Mouse (Mus musculus) cerebellum, adult 8-10 months (tissue): ENCODE results near the gene Mindy4.

Experiments
- DNase-seq: peaks from one replicate; pipeline ENCODE4 v3.0.0; 2022

Gene Mindy4

DNA sequence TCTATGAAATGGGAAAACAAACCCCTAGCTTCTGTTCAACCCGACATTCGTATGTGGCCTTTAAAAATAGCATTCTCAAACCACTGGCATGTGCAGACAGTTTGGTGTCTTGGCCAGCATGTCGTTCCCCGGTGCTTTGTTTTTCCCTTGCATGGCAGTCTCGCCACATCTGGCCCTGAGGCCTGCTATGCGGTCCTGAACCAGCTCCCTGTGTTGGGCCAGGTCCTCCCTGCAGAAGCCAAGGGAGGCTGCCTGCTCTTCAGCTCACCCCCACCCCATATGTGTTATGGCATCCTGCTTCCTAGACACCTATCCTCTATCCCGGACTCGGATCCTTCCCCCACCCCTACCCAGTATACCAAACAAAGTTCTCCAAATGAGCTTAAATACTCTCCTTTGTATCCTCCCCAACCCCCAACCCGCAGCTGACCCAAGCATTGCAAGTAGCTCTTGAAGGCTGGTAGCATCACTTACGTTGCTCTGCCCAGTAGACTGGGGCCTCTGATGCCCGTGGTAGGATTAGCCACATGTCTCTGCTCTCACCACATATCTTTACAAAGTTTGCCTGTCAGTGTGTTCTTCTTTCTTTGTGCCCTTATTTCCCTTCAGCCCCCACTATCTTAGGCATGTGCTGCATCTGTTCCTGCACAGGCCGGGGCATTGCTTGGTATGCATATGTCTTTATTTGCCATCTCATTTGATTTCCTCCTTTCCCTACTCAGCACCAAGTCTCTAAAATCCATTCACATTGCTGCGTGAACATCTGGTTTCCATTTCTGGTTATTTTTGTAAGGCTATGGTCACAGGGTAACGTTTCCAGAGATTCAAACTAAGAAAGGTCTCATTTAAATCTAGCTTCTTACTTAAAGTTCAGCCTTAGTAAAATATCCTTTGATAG, 55.5 kb downstream of the Mindy4 start:
- DNase-seq, result no peak

DNA sequence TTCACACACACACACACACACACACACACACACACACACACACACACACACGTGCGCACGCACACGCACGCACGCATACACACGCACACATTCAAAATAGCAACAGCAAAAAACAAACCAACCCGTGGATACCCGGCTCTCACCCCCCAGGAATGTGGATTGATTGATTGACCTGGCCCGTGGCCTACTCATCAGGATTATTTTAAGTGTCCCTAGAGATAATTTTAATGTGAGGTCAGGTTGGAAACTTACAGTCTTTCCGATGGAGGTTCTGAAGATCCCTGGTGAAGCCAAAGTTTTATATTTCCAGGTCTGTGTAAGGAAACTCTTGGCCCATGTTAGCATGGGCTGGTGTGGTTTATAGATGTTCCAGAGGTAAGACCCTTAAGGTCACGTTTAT, 59.0 kb downstream of the Mindy4 start:
- DNase-seq, result no peak

DNA sequence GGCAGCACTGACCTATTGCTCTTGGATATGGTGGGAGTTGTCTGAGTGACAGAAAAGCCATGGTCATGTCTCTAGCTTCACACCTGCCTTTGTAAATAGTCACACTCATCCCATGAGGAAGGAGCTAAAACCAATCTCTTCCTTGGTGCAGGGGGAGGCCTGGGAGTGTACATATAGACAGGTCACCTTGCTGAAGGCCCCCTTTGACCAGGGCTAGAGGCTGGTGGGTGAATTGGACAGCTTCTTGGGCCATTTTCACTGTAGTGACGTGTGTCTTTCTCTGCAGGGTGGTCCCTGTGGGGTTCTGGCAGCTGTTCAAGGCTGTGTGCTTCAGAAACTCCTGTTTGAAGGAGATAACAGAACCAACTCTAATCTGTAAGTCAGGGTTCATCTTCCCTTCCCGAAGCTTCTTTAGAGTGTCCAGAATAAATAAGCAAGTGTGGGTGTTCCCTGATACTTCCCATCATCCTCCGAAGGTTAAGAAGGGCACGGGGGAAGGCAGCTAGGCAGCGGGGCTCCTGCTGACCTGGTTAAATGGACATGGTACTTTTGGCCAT, 60.4 kb downstream of the Mindy4 start:
- DNase-seq, result no peak

DNA sequence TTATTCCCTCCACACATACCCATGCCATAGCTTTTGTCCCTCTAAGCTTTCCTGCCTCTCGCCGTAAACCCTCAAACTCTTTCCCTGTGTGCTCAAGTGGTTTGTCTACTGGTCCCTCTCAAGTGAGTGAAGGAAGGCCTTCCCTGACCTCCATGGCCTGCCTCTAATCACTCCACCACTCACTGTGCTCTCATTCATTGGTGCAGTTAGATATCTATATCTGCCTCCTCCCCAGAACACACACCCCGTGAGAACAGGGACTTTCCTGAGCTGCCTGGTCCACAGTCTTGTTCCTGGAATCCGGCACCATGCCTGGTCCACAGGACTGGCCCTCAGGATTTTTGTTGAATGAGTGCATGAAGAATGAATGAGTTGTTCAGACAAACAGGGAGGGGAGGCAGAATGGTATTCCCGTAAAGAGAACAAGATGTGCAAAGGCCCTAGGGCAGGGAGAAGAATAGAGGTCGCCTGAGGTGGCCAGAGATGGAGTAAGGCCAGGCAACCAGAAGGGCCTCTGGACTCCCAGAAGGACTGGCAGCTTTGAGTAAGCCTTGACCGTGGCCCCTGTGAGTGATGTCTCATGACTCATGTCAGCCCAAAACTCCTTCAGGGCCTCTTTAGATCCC, 61.7 kb downstream of the Mindy4 start:
- no peak for DNase-seq

DNA sequence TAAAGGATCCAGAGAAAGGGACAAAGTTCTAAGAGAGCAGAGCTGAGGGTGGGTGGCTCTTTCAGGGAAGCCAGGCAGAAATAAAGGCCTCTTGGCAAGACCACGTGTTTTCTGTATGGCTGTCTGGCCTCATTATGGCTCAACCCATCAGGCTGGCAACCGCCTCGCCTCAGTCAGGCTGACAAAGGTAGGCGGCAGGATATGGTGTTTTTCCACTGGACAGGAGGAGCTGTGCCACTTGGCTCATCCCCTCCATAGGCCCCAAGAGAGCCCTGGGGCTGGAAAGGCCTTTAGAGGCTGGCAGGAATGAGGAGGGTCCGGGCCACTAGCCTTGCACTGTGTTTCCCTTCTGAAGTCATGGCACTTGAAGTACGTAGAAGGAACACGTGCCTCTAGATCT, 69.8 kb downstream of the Mindy4 start:
- peak; percentile 79 for DNase-seq

DNA sequence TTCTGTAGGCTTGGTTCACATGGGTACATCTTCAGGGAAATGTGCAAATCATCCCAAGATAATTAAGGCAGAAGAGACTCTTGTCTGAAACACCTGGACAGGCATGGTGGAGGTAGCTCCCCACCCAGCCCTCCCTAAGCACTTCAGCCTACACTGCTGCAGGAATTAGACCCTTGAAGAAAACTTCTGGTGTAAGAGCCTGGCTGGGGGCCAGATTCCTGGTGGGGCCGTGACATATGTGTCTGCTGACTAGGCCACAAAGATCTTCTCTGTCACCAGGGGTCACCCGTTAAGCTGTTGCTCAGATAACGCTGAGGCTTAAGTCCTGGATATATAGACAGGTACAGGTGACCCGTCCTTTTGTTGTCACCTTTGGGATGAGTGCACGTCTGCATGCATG, 70.3 kb downstream of the Mindy4 start:
- DNase-seq, result peak; percentile 60

DNA sequence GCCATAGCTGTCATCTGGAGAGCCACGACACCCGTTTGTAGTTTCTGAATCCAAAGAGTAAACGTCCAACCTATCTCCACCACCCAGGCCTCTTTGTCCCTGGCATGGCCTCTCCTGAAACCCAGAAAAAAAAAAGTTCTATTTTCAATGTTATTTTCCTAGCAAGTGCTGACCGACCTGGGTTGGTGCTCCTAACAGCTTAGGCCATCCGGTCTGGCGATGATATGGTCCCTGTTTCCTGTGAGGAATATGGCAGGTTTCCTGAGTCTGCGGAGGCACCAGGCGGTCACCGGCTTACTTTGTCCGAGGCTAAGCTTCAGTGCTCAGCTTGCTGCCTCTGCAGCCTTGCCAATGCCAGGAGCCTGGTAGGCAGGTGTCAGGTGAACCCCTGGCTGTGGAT, 71.8 kb downstream of the Mindy4 start:
- peak; percentile 30 for DNase-seq

DNA sequence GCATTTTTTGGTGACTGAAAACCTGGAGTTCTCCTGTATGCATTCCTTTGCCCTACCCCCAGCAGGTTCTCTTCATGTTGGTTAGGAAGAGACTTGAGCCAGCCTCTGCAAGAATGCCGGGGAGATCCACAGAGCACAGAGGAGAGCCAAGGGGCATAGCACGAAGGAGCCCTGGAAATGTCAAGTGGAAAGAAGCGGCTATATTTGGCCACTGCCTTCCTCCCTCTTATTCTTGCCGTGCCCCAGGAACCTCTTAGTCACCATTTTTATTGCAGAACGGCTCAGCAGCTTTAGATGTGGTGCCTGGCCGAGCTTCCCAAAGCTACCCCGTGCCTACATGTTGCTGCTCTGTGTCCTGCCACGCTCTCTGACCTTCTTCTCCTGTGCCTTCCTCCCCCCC, 72.6 kb downstream of the Mindy4 start:
- DNase-seq, result peak; percentile 41

DNA sequence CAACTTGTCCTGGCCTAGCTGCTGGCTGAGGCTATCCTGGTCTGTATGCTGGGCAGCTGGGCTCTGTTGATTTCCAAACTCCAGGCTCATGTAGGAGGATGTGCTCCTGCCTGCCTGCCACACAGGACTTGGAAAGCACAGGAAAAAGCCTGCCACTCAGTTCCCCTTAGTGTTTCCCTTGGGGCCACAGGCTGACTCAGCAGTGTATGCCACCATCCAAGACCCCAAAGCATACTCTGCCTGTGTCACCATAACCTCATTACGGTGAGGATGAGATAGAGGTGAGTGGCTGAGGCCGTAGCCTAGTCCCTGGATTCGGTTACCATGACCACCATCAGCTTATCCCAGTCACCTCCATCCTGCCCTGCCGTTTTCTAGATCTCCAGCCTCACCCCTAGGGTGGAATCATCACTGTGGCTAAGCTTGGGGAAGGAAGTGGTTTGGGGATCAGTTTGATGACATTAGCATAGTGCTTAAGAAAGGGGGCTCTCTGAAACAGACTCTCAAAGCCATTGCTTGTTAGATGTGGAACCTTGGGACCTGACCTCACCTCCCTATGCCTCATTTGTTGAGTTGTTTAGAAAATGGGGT, 73.6 kb downstream of the Mindy4 start:
- no peak for DNase-seq

DNA sequence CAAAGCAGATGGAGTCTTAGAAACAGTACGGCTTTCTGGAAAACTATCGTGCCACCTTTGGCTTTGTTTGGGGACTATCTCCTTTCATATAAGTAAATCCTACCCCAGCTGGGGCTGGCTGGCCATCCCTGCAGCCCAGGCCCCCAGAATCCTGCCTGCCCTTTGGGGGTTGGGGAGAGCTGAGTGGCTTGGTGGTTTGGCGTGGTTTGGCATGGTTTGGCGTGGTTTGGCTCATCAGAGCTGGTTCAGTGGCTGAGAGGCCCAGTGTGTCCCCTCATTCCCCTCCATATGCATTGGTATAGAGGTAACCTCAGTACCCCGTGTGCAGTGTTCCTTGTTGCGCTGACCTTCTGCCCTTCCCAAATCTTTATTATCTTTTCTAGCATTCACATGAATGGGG, 74.9 kb downstream of the Mindy4 start:
- DNase-seq, result no peak

DNA sequence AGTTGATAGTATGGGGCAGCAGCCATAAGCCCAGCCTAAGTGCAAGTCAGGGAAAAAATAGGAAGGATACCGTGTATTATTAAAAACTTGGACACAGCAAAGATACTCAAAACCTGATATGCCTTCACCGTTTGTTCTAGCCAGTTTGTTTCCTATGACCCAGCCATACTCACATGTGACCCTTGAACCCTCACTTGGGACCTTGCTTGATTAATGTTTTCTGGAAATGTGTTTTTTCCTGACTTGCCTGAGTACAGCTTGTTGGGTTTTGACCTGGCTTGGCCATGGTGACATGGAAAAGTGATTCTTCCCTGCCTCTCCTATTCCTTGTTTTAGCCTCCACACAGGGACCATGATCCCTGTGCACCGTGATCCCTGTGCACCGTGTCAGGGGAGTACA, 75.3 kb downstream of the Mindy4 start:
- no peak for DNase-seq

DNA sequence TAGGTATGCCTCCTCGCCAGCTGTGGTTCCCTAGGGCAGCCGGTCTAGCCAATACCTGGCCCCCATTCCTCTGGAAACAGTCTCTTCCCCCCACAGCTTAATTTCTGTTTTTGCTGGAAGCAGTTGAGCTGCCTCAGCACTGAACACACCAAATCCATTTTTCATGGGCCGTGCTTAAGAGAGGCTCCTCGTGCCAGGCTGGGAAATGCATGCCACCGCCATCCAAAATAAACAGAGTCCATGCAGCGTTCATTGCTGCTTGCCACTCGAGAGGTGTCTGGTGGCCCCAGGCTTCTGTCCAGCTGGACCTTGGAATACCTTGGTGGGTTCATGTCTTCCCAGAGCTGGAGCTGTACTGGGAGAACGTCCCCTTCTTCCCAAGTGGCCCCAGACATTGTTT, 77.8 kb downstream of the Mindy4 start:
- DNase-seq, result no peak

DNA sequence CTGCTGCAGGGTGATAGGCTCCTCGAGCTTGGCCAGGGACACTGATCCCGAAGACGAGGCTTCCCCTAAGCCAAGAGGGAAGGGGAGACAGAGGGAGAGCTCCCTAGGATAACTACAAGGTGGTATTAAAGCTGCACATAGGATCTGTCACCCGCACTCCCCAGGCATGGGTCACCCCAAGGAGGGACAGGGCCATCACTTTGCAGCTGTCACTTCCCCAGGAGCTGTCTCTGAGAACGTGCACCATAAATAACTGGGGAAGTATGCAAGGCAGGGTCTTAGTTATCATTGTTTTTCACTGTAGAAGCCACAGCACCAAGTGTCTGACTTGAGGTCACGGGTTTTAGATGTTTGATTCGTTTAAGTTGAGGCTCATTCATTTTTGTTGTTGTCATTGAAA, 78.5 kb downstream of the Mindy4 start:
- DNase-seq, result no peak

DNA sequence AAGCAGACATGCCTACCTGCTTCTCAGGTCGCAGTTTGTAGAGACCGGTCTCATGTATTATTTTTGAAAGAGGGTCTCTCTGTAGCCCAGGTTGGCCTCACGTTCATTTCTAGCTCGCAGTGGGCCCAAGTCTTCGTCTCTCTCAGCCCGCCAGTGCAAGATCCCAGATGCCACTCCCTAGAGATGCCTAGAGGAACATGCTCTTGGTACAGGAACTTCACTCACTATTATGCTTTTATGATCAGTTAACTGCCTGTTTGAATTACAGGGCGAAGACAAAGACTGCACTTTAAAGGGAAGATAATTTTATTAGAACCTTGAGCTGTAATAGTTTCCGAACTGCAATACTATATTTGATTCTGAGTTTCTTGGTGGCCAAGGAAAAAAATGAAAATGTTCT, 79.2 kb downstream of the Mindy4 start:
- no peak for DNase-seq

DNA sequence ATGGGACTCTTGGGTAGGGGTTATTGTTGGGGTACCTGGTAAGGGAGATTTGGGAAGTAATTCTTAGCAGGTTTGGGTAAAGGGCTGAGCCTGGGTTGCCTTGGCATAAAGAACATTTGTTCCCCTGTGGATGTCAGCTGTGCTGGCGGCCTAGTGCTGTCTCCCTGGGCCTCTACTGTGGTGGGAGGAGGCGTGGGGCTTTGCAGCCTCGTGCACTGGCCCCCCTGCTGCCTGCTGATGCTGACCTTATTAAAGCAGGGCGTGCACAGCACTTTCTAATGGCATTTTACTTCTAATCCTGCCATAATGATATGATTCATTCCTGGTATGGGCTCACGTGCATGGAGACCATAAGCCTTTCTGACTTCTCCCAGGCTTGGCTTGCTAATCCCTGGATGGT, 82.0 kb downstream of the Mindy4 start:
- no peak for DNase-seq

DNA sequence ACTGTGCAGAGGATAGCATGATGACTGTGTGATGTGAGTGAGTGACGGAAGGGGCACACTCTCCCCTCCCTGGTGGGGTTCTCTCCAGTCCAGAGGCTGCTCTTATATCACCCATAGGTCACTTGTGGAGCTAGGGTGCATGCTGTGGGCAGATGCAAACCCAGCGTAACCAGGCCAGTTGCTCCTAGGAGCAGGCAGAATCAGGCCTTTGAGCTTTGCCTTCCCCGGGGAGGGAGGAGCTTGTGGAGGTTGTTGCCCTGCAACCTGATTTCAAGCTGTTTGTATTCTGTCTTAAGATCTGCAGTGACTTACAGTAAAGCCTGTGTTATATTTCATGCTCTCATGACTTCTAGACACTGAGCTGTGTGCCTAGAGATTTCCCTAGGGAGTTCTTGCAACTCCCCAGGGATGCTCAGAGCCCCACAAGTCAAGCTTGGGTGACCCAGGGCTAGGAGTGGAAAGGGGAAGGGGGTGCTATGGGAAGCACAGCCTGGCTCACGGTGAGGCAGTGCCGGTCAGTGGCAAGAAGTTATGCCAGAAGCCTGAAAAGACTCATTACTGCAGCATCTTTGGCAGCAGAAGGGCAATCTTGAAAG, 84.9 kb downstream of the Mindy4 start:
- no peak for DNase-seq

DNA sequence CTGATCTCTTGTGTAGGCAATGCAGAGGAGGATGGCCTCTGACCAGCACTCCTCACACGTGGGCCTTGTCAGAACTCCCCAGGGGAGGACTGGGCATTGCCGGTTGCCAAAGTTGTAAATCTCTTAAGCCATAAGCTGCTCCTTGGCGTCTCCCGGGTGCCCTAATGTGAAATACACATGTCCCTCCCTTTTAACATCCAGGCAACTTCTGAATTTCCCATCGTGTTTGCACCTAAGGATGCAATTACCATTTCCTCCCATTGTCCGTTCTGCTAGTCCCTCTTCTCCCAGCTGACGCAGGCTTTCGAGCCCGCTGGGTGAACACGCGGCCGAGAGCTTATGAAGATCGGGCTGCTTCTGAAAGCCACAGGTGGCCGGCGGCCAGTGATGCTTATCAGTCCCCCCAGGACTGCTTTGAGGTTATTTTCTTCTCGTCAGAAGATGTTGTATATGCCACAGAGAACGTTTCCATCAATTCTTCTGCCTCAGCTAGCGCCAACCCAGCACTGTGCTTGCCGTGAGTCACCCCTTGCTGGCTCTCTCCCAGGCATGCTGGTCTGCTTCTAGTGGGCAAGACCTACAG, 91.5 kb downstream of the Mindy4 start:
- DNase-seq, result no peak

DNA sequence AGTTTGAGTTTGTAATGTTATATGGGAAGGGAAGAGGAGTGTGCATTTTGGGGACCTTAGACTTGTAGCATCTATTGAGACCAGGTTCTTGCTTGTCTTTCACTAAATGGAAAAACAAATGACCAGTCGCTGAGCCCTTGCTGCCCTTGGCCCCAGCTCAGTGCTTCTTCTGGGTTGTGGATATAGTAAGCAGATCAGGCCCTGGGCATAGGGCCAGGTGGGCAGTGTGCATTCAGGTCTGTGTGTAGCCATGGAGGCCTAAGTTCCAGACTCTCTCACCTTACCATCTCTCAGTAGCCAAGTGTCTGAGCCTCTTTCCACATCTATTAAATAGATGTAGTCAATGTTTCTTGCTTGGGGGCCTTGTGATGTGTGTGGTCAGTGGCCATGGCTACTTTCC, 92.1 kb downstream of the Mindy4 start:
- no peak for DNase-seq

DNA sequence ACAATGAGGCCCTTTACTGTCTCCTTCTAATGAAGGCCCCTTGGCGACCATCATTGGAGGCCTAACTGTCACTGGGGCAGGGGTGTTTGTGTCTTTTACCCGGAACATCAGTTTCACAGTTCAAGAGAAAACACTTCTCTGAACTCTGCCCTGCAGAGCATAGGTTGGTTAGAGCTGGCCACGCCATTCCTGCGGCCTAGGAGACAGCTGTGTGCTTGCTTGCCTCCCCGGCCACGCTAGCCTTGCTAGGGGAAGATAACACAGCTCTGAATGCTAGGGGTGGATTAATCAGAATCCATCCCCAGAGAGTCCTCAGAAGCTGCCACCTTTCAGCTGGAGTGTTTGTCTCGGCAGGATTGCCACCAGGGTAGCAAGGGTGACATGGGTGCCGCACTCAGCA, 96.3 kb downstream of the Mindy4 start:
- DNase-seq, result no peak

DNA sequence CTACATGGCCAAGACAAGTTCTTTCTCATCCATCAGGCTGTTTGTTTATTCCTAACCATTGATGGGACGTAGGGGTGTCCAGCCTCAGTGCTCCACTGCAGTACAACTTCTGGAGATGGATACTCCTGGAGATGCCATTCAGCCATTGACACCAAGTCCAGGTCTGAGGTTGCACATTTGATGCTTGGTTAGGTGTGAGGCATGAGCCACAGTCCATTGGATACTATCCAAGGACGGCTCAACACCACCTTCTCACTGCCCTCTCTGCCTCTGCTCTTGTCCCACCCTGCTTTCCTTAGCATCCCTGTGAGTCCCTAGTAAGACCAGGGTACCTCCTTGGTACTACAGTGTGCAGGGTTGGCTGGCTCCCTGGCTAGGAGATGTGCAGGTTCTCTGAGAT, 96.7 kb downstream of the Mindy4 start:
- no peak for DNase-seq

DNA sequence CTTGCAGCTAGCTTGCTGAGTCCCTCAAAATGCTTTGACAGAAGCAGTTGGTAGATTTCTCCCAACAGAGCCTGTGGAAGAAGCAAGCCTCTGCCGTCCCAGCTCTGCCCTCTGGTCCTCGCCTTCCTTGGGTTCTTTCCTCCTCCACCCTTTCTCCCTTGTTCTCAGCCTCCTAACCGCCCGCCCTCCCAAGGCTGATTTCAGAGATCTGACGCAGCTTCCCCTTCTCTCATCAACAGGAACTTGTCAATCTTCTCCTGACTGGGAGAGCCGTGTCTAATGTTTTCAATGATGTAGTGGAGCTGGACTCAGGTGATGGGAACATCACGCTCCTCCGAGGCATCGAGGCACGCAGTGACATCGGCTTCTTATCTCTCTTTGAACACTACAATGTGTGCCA, 97.5 kb downstream of the Mindy4 start:
- DNase-seq, result no peak

DNA sequence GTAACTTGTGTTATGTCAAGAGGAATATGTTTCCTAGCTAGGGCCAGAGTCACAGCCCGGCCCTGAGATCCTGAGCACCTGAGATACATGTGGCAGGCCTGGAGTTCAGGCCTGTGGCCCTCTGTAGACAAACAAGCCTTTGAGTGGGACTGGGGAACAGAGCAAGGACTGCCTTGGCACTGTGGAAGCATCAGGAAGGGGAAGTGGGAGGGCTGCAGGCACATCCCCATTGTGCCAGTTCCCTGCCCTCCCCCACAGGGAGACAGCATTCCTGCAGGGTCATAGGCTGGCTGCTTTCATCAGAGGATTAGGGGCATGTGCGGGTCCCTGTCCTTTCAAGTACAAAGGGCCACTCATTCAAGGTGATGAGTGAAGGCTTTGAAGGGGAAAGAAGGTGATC, 107.0 kb downstream of the Mindy4 start:
- no peak for DNase-seq

DNA sequence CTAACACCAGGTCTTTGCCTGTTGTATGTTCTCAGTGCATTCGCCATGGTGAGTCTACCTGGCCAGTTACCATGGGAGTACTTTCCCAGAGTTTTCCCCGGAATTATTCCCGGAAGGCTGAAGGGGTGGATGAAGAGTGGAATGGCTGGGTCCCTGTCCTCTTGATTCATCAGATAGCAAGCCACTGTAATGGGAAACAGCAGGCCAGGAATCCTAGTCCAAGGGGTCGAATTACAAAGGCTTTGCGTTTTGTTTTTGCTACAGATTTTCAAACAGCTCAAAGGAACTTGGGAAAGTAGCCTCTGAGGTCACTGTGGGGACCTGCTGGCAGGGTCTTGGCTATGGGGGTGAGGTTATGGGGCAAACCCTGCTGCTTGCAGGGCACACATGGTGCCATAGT, 108.8 kb downstream of the Mindy4 start:
- DNase-seq, result no peak
